Mouse (Mus musculus) lung, postnatal 4 days (tissue): ENCODE results near the gene Nmral1.
"Not testable (repeated sequence)": the region's sequence is repeated elsewhere in the genome, so short reads cannot be mapped to it uniquely, and the experiment has no call there.

Experiments
- DNase-seq, 2 experiments: peaks; one replicate each; pipeline ENCODE4 v3.0.0; 2021

Gene Nmral1

DNA sequence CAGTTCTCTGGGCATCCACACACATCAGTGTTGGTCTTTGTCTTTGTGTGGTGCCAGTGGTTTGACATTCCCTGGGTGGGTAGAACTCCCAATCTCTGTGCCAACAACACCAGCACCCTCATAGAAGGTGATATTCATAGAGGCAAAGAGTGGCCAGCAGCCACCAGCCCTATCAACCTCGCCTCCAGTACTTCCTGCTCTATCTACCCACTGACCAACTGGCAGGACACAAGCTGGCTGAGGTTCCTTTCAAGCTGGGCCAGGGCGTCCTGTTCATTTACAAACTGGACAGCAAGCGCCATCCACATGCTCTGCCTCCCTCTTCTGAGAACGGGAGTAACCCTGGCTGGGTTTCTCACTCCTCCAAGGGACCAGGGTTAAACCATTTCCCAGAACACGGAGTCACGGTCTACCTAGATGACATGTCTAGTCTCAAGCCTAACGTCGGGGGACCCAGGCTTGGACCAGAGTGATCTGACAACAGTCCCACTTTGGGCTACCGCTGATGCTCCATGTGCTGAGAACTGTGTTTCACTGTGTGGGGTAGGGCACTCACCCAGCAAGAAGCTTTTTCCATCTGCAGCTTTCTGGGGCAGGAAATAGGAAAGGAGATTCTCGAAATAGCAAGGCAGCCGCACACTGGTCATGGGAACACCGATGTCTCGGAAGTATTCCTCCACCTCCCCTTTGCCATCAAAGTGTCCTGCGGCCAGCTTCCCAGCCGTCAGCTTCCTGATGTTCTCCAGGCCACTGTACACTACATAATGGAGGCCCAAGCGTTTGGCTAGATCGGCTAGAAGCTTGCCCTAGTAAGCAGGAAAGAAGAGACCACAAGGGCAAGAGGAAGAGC is 5.1 kb downstream of the Nmral1 start:
- no peak for DNase-seq

DNA sequence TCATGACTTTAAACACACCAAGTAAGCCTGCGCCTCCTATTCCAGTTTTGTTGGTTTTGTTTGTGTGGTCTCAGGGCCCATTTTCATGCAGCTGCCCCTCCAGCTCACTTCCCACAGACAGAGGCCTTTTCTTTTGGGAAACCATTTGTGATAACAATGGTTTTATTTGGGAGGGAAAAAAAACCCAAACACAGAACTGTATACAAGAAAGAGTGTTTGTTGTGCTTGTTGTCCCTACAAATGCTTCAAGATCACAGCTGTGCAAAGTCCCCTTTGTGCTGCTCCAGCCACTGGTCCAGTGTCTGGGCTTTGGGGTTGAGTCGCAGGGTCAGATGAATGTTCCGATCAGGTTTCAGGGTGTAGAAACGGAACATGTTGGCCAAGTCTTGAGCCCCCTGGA is 8.0 kb downstream of the Nmral1 start:
- no peak for DNase-seq

DNA sequence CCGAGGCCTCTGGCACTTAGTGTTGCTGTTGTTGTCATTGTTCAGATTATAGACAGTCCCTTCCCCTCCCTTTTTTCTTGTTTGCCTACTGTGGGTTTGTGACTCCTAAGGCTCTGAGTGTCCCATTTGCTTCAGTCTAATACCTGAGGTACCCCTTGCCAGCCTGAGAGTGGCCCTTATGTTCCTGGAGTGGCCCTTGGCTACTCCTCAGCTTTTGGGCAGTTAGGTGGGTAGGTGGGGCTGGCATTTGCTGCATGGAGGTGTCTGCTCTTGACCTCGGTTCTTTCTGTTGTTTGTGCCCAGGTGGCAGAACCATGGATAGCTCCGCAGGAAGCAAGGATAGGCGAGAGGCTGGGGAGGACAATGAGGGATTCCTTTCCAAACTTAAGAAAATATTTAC is 13.6 kb downstream of the Nmral1 start:
- peak; percentile 43 to 75 for DNase-seq

DNA sequence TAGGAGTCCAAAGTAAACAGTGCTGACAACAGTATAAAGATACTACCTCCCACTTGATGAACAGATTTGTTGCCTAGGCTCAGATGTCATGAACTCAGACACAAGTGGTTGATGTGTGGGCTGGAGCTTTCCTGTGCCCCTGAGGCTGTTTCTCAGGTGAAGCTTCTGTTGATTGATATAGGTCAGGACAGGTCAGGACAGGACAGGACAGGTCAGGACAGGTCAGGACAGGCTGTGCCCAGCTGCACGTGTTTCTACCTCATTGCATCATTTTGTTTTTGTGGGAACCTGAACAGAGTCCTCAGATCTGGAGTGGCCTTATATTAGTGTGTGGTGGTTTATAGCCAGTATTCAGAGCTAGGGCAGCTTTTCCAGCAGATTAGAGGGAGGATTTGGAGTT is 16.5 kb downstream of the Nmral1 start:
- DNase-seq = no peak

DNA sequence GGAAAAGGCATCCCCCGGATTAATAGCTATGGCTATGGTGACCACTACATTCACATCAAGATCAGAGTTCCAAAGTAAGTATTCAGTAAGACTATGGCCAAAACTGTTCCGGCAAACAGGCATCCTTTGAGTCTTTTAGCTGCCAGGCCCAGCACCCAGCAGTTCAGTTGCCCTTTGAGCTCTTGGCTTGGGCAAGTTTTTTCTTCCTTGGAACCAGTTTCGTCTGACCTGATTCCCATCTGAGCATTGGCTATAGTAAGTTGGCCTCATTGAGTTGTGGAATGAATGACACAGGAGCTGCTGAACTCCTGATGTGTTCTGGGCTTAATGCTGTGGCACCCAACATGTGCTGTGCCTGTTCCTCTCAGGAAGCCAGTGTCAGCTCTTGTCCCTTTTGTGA is 17.9 kb downstream of the Nmral1 start:
- no peak for DNase-seq

DNA sequence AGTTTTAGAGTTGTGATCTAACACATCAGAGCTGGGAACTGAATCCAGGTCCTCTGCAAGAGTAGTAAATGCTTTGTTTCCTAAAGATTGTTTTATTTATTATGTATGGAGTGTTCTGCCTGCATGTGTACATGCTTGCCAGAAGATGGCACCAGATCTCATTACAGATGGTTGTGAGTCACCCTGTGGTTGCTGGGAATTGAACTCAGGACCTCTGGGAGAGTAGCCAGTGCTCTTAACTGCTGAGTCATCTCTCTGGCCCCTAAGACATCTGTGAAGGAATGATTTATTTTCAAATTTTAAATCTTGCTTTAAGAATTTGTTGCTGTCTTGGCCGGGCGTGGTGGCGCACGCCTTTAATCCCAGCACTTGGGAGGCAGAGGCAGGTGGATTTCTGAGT is 29.8 kb downstream of the Nmral1 start:
- not testable (repeated sequence) for DNase-seq

DNA sequence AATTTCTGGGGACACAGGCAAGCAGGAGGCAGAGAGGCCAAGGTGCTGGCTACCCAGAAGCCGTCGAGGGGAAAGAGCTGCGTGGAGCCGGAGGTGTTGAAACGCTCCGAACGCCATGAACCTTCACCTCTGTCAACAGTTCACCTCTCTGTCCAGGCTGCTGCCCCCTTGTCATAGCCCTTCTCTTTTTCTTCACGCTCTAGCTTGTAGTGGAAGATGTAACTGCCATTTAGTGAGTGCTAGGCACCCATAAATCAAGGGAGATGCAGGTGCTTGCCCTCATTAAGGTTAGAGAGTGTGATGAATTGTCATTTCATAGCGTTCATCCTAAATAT is 34.7 kb downstream of the Nmral1 start:
- no peak for DNase-seq

DNA sequence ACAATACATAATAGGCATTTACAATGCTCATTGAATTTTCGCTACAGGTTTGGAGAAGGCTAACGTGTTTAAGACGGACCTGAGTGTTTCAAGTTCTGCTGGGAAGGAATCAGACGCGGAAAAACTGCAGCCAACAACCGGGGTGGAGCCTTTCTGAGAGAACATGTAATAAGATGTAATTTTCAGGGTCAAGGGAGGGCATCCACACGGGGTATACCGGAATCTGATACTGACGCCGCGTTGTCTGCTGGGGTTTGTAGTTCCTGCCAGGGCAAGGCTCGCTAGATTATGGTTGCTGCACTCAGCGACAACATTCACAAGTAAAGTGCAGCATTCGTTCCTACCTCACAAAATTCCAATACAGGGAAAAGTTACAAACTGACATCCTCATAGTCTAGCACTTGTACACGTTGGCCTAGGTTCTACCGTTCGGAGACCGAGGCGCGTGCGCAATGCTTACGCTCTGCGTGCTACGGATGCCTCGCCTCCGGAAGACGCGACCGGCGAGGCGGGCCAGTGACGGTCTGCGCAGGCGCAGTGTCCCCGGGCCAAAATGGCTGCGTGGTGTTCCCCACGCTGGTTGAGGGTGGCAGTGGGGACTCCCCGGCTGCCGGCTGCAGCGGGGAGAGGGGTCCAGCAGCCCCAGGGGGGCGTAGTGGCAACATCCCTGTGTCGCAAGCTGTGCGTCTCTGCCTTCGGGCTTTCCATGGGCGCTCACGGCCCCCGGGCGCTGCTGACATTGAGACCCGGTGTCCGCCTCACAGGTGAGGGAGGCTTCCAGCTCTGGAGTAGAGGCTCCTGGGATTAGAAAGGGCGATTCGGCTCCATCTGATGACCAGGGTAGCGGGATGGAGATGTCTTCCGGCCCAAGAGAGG is 35.3 kb downstream of the Nmral1 start:
- DNase-seq = peak; percentile 95 to 97

DNA sequence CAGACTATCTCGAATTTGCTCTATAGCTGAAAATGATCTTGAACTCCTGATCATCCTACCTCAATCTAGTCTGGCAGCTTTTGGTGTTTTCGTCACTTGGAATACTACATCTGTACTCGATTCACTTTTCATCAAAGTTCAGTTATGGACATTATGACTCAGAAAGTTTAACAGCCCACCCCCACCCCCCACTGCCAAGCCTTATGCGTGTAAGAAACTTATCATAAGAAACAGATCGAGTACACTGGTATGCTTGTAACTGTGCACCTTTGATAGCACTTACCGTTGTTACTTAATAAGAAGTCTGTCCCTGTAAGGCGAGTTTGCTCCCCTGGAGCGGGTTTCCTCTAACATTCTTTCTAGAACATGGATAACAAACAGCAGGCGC is 36.0 kb downstream of the Nmral1 start:
- DNase-seq = no peak

DNA sequence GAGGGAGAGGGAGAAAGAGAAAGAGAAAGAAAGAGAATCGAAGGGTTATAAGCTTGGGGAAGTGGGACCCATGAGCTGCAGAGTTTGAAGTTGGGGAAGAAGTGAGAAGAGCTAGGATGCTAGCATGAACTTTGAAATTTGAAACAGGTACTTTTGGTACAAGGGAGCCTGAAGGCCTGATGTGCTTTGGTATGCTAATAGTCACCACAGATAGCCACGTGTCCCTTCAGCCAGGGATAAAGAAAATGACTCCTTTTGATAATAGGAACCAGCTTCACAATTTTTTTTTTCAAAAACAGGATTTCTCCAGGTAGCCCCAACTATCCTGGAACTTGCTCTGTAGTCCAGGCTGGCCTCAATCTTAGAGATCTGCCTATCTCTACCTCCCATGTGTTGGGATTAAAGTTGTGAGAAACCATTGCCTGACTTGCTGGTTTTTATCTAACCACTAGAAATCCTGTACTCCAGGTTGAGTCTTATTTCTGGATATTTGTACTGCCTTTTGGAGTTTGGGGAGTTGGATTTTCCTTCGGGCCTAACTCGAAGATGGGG is 36.5 kb downstream of the Nmral1 start:
- no peak for DNase-seq

DNA sequence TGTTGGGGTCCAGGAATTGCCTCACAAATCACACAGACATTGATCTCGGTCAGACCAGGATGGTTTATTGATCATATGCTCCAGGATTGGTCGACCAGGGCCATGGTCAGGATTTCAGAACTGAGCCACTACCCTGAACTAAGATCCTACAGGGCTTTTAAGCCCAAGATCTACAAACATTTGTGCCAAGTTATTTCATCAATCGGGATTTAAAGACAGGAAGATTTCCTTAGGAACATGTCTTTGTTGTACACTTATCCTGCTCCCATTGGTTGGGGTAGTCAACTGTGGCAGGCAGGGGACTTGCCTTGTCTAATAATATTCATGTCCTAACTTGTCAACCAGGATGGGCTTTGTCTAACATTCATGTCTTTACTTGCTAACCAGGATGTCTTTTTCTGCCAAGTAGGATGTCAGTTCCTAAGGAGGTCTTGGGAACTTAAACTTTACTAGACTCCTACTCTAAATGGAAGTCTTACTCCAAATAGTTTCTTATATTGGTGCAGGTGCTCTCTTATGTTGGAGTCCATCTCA is 38.2 kb downstream of the Nmral1 start:
- not testable (repeated sequence) for DNase-seq

DNA sequence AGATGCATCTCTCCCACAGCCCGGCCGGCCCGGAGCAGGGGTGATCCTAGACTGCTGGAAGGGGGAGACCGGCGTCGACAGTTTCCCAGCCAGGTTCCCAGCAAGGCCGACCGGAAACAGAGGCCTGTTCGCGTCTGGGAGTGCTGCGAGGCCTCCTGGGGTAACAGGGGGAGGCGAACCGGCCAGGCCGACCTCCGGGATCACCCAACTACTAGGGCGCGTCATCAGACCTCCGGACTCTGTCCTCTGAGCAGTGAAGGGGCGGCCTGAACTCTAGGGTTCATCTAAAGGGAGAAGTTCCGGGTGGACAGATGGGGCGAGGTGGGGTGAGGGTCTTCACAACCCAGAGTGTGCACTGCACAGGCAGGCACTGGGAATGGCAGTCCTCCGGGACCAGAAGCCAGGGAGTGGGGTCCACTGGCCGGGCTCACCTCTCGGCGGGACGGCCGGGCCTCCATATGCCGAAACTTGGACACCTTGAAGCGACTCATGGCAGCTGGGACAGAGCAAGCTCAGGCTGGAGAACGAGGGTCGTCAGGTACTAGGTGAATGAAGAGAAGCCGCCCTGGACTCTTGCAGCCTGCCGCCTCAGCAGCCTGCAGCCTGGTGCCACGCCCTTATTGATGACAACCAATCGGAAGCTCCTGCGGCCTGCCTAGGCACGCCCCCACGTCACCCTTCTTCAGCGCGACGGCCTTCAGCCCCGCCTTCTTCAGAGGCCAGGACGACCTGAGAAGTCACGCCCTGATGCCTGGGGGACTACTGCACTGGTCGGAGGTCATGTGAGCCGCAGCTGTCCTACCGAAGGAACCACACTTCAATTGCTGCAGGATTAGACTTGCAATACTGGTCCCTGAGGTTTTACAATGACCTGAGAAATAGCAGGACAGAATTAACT is 39.8 kb downstream of the Nmral1 start, which contains the start of gene Coro7:
TSS of gene Coro7 (minus strand) at position 657 of the 898 bp plus-strand sequence.
- DNase-seq = peak; percentile 93 to 95

DNA sequence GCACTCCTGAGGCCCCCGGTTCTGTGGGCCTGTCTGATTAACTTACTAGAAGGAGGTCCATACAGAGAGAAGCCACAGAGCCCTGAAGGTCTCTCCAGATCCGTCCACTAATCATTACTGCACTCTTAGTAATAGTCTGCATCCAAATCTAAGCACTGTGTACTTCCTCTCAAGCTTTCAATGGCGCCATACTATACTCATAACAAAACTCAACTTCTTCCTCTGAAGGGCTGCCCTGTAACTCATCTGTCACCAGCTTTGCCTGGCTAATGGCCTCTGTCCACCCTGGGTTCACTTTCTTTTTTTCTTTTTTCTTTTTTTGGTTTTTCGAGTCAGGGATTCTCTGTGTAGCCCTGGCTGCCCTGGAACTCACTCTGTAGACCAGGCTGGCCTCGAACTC is 41.1 kb downstream of the Nmral1 start:
- no peak for DNase-seq

DNA sequence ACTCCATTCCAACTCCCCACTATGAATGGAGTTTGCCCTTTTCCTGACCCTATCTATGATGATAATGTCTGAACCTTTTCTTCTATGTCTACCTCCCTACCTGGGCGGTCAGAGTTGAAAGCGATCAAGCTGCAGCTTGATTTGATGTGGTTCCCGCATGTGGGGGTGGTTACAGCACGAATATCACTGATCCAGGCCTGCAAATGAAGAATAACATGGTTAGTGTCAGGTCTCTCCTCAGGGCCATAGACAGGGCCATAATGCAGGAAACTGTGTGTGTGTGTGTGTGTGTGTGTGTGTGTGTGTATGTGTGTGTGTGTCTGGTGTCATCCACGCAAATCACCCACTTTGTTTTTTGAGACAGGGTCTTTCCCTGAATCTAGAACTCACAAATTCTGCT is 42.3 kb downstream of the Nmral1 start:
- no peak for DNase-seq

DNA sequence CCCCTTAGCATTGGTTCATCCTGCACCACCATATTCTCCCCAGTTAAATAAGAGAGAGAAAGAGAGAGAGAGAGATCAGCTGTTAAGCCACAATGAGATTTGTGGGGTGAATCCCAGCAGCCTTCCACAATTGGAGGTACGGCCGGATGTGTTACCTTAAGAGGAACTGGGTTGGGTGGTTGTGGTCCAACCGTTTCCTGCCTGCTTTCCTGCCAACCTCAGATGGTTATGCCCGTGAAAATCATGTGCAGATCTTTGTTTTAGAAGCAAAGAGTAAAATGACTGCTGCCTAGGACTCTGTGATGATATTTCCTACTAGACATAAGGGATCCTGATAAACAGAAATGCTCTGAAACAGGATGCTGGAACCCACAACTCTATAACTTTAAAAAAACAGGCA is 45.1 kb downstream of the Nmral1 start:
- DNase-seq = no peak

DNA sequence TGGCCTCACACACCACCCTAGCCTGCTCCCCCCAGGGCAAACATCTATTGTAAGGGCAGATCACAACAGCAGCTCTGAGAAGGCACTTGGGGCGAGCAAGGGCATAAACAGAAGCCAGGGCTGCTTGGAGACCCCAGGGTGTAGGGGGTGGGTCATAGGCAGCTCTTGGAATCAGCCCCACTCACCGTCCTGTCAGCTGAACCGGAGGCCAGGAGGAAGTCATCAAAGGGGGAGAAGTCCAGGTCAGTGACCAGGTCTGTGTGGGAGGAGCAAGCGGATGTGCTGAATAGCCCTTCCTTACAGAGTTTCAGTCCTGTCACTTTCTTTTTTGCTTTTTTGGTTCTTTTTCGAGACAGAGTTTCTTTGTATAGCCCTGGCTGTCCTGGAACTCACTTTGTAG is 48.8 kb downstream of the Nmral1 start:
- no peak for DNase-seq

DNA sequence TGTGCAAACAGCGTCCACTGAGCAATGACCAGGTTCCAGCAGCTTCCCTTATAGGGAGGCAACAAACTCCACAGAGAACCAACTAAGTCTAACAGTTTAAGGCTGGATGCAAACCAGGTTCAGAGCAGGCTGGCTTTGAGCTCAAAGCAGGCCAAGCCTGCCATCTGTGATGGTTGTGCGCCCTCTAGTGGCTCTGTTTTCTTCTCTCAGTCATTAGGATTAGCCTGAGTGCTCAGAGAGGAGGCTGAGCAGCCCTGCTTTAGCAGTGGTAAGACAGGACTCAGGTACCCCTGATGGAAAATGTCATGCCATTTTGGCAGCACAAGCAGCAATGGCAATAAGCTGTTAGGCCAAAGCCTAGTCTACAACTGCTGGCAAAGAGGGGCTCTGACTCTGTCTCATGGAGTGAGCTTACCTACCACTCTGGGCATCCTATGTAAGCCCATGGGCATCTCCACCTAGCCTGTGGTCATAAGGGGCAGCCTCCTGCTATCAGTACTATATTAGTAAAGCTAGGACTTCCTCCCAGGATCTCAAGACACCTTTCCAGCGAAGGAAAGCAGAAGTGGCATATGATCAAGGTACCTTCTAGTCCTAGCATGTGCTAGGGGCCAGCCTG is 51.9 kb downstream of the Nmral1 start:
- peak; percentile 67 to 89 for DNase-seq

DNA sequence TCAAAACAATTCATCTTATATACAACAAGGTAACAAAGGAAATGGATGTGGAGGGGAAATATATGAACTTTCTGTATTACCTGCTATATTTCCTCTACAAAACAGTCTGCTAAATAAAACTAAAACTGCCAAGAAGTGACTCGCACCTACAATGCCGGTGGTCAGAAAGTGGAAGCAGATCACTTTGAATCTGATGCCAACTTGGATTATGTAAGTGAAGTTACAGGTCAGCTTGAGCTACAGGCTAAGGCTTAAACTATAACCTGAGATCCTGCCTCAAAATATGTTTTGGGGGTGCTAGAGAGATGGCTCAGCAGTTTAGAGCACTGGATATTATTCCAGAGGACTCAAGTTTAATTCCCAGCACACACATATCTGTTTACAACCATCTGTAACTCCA is 53.4 kb downstream of the Nmral1 start:
- no peak for DNase-seq

DNA sequence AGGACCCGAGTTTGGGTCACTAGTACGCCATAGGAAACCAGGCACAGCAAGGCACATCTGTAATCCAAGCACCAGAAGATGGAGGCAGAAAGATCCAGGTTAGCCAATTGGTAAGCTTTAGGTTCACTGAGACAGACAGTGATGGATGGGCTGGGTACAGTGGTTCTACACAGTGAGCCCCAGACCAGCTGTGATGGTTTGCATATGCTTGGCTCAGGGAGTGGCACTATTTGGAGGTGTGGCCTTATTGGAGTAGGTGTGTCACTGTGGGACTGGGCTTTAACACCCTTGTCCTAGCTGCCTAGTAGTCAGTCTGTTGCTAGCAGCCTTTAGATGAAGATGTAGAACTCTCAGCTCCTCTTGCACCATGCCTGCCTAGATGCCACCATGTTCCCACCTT is 55.4 kb downstream of the Nmral1 start:
- DNase-seq = no peak

DNA sequence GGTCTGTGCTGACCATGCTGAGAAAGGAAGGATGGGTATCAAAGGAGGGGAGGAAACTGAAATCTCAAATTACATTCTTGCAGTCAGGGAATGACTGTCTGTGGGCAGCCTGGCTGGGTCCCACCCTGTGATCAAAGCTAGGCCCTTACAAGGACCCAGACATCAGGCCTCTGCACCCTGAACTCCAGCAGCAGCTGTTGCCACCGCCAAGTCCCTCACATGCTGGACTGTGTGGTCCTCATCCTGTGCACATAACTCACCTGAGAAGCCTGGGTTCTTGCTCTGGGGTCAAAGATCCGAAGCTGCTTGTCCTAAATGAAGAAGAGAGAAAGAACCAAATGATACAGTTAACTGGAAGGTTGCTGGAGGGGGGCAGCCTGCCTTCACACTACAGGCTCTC is 57.6 kb downstream of the Nmral1 start:
- no peak for DNase-seq
